Mouse (Mus musculus) hindbrain, embryonic 14.5 days (tissue): ENCODE measurements around the gene Itga9. TPM values are rescaled to one million over a fixed set of nuclear protein-coding genes. Genes with fewer than 3 reads are reported as not detected.

Source experiments
- ATAC-seq: fragments of 200-750 bp; cut with Nextera tagmentation; 2 replicates; pipeline ENCODE4 v1.8.0; 2017; ENCODE audit warnings: moderate number of reproducible peaks, mild to moderate bottlenecking, moderate TSS enrichment, moderate library complexity; ENCODE audit not compliant: low FRiP score
- DNase-seq: peaks from one replicate; pipeline ENCODE4 v3.0.0-alpha.2; 2015; ENCODE audit warnings: low spot score
- H3K27ac ChIP-seq: fragments of 300-500 bp; sonication (generic); 2 replicates; pipeline ENCODE4 v1.5.1; 2014; ENCODE audit warnings: mild to moderate bottlenecking, moderate library complexity
- H3K27me3 ChIP-seq: fragments of 300-500 bp; sonication (generic); 2 replicates; pipeline ENCODE4 v1.6.1; 2014; ENCODE audit warnings: mild to moderate bottlenecking, low read length, mixed read lengths; ENCODE audit not compliant: control insufficient read depth, insufficient read depth
- H3K36me3 ChIP-seq: fragments of 300-500 bp; sonication (generic); replicated peaks from 2 replicates; pipeline ENCODE4 v1.6.1; 2014; ENCODE audit not compliant: control insufficient read depth, insufficient read depth
- H3K4me1 ChIP-seq: fragments of 300-500 bp; sonication (generic); replicated peaks from 2 replicates; pipeline ENCODE4 v1.6.1; 2014; ENCODE audit warnings: antibody characterized with exemption, low read length, mixed read lengths; ENCODE audit not compliant: control insufficient read depth, insufficient read depth
- H3K4me2 ChIP-seq: fragments of 300-500 bp; sonication (generic); replicated peaks from 2 replicates; pipeline ENCODE4 v1.6.1; 2014; ENCODE audit warnings: mild to moderate bottlenecking, moderate library complexity
- H3K4me3 ChIP-seq: fragments of 300-500 bp; sonication (generic); replicated peaks from 2 replicates; pipeline ENCODE4 v1.5.1; 2014; ENCODE audit warnings: mild to moderate bottlenecking, low read length
- H3K9ac ChIP-seq: fragments of 300-500 bp; sonication (generic); 2 replicates; pipeline ENCODE4 v1.6.1; 2014
- H3K9me3 ChIP-seq: fragments of 300-500 bp; sonication (generic); 2 replicates; pipeline ENCODE4 v1.6.1; 2016; ENCODE audit warnings: low read length; ENCODE audit not compliant: control insufficient read depth
- WGBS: fragments of 180-500 bp; shearing (Covaris S2); extraction: QIAGEN DNeasy Blood & Tissue Kit; methylation state at CpG from one replicate; pipeline ENCODE4 v1.1.7; 2014; 5-methylcytosine and 5-hydroxymethylcytosine counted together
- polyA plus RNA-seq: library from polyadenylated mRNA; unstranded; fragments of >200 nt; fragmentation: Nextera tagmentation; extraction: Ambion mirVana; gene quantifications from 2 replicates; pipeline ENCODE4 v1.2.1, GENCODE M21; 2014

Itga9 gene
- polyA plus RNA-seq, 1 experiment from 2014 or later = 4.4 TPM

DNA sequence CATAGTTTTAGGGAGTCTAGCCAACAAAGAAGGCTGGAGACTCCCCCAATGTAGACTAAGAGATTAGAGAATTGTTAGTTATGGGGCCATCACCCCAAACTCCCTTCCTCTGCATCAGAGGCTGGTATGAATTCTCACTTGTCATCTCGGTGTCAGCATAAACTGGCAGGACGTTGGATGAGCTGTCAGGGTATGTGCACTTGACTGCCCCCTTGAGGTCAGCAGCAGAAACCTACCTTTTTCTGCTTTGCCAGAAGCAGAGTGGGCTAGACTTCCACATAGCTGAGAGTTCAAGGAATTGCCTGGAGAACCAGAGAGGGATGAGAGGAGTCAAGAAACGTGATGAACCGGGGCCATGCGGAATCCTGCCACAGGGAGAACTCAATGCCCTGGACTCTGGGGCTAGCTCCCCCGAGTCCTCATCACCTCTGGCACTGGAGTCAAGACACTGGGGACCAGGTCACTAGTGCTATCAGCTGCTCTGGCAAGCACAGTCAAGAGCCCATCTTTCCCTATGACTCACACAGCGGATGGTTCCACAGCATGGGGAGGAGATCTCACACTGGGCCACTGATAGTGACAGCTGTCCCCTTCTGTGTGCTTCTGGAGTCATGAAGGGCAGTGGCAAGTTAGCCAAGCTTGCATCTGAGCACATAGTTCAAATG, 274.9 kb downstream of the Itga9 start:
- Histone ChIP-seq H3K4me2 (no peak overlapping the region), H3K9me3 (no peaks in the 10 kb centered on the region), H3K9ac (no peak overlapping the region), H3K36me3 (no peaks in the 10 kb centered on the region), H3K27ac (no peak overlapping the region), H3K27me3 (no peaks in the 10 kb centered on the region), H3K4me3 (no peak overlapping the region), H3K4me1 (no peaks in the 10 kb centered on the region)
- 78% methylated on average over 7 of the region's 7 CpGs for WGBS
- DNase-seq (no peak), ATAC-seq (no peak)

DNA sequence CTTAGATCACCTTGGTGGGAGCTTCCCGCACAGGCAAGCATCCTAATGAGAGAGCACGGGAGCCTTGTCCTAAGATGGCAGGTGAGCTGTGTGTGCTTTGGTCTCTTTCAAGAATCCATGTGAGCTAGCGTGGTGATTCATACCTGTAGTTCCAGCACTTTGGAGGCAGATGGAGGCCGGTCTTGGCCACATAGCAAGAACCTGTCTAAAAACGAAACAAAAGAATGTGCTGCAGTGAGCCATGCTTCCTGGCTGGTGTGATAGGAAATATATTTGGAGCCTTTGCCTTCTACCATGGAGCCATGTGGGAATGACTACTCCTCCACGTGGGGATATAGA, 275.4 kb downstream of the Itga9 start:
- WGBS = 91% methylated on average over 6 of the region's 6 CpGs
- Histone ChIP-seq H3K9me3 (no peaks in the 10 kb centered on the region), H3K36me3 (no peaks in the 10 kb centered on the region), H3K4me2 (no peak overlapping the region), H3K4me1 (no peaks in the 10 kb centered on the region), H3K9ac (no peak overlapping the region), H3K4me3 (no peak overlapping the region), H3K27ac (no peak overlapping the region), H3K27me3 (no peaks in the 10 kb centered on the region)
- ATAC-seq = no peak
- no peak for DNase-seq

DNA sequence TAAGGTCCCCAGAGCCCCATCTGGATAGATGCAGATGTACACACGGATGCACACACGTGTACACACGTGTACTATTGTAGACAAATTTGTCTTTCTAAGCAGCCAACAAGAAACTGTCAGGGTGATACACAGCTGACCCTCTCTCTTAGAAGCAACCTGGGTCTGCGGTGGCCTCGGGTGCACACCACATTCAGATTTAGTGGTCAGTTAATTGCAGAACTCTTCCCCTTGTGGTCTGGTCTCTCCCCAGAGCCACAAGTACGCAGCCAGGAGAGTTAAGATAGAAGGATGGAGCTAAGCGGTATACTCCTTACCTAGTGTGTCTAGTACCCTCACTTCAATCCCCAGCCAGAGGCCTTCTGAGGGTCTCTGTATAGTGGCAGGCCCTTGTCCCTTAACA, 276.7 kb downstream of the Itga9 start:
- H3K36me3 ChIP-seq = no peaks in the 10 kb centered on the region
- no peaks in the 10 kb centered on the region for H3K4me1 ChIP-seq
- H3K27me3 ChIP-seq = no peaks in the 10 kb centered on the region
- no peak overlapping the region for H3K9ac ChIP-seq
- ATAC-seq (no peak), DNase-seq (no peak)
- no peak overlapping the region for H3K4me3 ChIP-seq
- H3K27ac ChIP-seq = no peak overlapping the region
- WGBS = 98% methylated on average over 7 of the region's 7 CpGs
- no peaks in the 10 kb centered on the region for H3K9me3 ChIP-seq
- H3K4me2 ChIP-seq = no peak overlapping the region

DNA sequence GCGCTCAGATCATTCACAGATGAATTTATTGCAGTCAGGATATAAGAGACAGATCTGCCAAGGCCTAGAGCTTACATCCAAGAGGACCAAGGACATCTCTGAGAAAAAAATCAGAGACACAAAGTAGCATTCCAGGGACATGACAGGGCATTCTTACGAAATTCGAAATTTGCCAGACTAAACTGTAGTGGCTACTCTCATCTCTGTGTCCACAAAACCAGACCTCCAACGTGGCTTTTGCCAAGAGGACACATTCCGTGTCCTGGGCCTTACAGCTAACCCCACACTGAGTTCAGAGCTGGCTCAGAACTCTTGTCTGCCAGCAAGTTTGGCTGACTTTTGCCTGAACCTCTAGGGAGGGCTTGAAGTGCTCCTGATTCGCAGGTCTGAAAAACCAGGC, 279.3 kb downstream of the Itga9 start:
- Histone ChIP-seq H3K27ac (no peak overlapping the region), H3K9ac (no peak overlapping the region), H3K4me1 (no peaks in the 10 kb centered on the region), H3K4me2 (no peak overlapping the region), H3K36me3 (no peaks in the 10 kb centered on the region), H3K4me3 (no peak overlapping the region), H3K27me3 (no peaks in the 10 kb centered on the region), H3K9me3 (no peaks in the 10 kb centered on the region)
- DNase-seq = no peak
- WGBS = 72% methylated on average over 6 of the region's 6 CpGs
- no peak for ATAC-seq

DNA sequence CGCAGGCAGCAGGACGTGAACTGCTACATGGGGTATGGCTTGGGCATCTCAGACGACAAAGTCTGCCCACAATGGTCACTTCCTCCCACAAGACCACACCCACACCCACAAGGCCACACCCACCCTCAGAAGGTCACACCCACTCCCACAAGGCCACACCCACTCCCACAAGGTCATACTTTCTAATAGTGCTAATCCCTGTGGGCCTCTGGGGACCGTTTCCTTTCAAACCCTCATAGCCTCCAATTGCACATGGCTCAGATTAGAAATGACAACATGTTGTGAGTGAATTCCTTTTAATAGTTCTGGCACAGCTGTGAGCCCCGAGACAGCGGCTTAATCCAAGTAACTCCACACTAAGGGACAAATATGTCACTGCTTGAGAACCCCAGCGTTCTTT, 280.7 kb downstream of the Itga9 start:
- Histone ChIP-seq H3K27ac (no peak overlapping the region), H3K4me1 (no peaks in the 10 kb centered on the region), H3K4me3 (no peak overlapping the region), H3K9me3 (no peaks in the 10 kb centered on the region), H3K9ac (no peak overlapping the region), H3K27me3 (no peaks in the 10 kb centered on the region), H3K4me2 (no peak overlapping the region), H3K36me3 (no peaks in the 10 kb centered on the region)
- ATAC-seq (no peak), DNase-seq (no peak)
- WGBS = 95% methylated on average over 7 of the region's 7 CpGs

DNA sequence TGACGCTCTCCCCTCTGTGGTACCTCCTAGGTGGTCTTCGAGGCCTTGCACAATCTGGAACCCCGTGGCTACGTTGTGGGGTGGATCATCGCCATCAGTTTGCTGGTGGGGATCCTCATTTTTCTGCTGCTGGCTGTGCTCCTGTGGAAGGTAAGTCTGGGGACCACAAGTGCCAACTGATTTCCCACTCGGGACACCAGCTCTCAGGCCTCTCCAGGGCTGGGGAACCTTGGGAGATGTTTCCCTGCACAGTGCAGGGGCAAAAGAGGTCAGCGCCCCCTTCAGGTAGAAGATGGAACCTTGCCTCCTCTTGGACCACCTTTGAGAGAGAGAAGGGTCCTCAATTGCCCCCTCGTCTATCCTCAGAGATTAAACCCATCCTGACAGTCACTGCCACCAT, 281.2 kb downstream of the Itga9 start:
- ATAC-seq = no peak
- Histone ChIP-seq H3K9ac (no peak overlapping the region), H3K27me3 (no peaks in the 10 kb centered on the region), H3K27ac (no peak overlapping the region), H3K4me1 (no peaks in the 10 kb centered on the region), H3K9me3 (no peaks in the 10 kb centered on the region), H3K4me2 (no peak overlapping the region), H3K4me3 (no peak overlapping the region), H3K36me3 (no peaks in the 10 kb centered on the region)
- WGBS = 94% methylated on average over 8 of the region's 8 CpGs
- no peak for DNase-seq

DNA sequence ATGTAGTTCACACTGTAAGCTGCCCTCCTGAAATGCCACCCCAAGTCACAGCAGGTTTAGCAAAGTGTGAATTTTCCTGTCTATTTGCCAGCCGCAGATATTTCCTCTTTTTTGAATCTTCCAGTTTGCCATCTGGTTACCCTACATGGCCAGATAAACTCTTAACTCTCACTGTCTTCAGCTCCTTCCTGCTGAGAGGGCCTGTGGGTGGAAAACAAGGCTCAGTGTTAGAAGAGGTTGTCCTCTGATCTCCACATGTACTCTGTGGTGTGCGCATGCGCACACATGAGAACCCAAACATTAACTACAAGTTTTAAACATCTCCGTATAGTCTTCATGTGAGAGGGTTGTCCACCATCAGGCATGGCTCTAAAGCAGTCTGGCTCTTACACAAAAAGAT, 283.7 kb downstream of the Itga9 start:
- Histone ChIP-seq H3K27ac (no peak overlapping the region), H3K9ac (no peak overlapping the region), H3K4me2 (no peak overlapping the region), H3K4me3 (no peak overlapping the region), H3K27me3 (no peaks in the 10 kb centered on the region), H3K9me3 (no peaks in the 10 kb centered on the region), H3K4me1 (no peaks in the 10 kb centered on the region), H3K36me3 (no peaks in the 10 kb centered on the region)
- WGBS = 78% methylated on average over 4 of the region's 4 CpGs
- ATAC-seq = no peak
- no peak for DNase-seq

DNA sequence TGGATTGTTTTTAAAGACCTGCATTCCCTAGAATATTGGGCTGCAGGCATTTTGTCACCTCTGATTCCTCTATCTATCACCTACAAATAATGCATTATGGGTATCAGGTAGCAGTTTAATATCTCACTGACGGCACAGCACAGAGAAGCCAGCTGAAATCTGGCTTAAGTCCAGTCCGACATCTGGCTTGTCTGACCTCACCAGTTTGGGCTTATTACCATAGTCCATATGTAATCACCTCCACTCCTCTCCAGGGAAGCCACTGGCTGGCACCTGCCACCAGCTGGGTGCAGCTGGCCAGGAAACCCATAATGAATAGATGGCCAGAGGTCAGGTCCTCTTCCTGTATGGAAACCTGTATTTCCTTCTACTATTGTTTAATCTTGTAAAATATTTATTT, 284.2 kb downstream of the Itga9 start:
- Histone ChIP-seq H3K36me3 (no peaks in the 10 kb centered on the region), H3K4me3 (no peak overlapping the region), H3K4me1 (no peaks in the 10 kb centered on the region), H3K27me3 (no peaks in the 10 kb centered on the region), H3K4me2 (no peak overlapping the region), H3K27ac (no peak overlapping the region), H3K9me3 (no peaks in the 10 kb centered on the region), H3K9ac (no peak overlapping the region)
- no peak for DNase-seq
- WGBS = 54% methylated on average over 2 of the region's 2 CpGs
- ATAC-seq = no peak

DNA sequence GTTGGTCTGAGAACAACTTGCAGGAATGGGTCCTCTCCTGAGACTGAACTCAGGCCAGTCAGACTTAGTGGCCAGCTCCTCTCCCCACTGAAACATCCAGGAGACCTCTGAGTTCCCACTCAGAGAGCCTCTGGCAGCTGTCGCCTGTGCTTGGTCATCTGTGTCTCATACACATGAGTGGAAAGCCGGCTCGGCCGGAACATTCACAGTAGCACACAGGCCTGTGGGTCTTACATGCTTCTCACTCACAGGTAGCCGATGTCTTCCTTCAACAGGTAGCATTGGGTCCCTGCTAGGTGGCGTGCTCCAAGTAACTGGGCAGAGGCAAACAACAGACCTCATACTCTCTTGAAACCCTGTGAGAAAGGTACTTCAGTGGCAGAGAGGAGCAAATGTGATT, 284.6 kb downstream of the Itga9 start:
- H3K4me2 ChIP-seq = no peak overlapping the region
- no peak for DNase-seq
- H3K4me3 ChIP-seq = no peak overlapping the region
- ATAC-seq = no peak
- no peak overlapping the region for H3K27ac ChIP-seq
- no peaks in the 10 kb centered on the region for H3K9me3 ChIP-seq
- WGBS = 85% methylated on average over 6 of the region's 6 CpGs
- H3K36me3 ChIP-seq = no peaks in the 10 kb centered on the region
- no peaks in the 10 kb centered on the region for H3K4me1 ChIP-seq
- no peak overlapping the region for H3K9ac ChIP-seq
- no peaks in the 10 kb centered on the region for H3K27me3 ChIP-seq

DNA sequence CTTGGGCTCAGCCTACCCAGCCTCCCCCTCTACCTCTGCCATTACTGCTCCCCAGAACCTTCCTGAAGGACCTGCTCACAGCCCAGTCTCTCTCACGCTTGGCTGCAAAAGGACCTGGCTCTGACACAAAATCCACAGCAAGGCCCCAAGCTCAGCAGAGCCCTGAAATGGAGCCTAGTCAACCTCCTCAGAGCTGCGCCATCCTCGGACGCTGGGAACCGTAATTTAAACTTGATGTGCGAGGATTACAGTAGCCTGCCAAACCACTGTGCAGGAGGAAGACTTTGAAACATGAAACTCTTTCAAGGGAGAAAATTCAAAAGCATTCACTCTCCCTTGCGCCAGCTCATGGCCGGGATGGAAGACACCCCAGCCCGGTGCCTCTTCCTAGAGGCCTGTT, 285.1 kb downstream of the Itga9 start:
- no peak for ATAC-seq
- no peak overlapping the region for H3K4me2 ChIP-seq
- no peak overlapping the region for H3K9ac ChIP-seq
- no peaks in the 10 kb centered on the region for H3K4me1 ChIP-seq
- H3K4me3 ChIP-seq = no peak overlapping the region
- no peak for DNase-seq
- 88% methylated on average over 9 of the region's 9 CpGs for WGBS
- no peak overlapping the region for H3K27ac ChIP-seq
- H3K27me3 ChIP-seq = no peaks in the 10 kb centered on the region
- no peaks in the 10 kb centered on the region for H3K9me3 ChIP-seq
- H3K36me3 ChIP-seq = no peaks in the 10 kb centered on the region
